Mouse (Mus musculus) layer of hippocampus, postnatal 36 days (tissue): ENCODE measurements at regions not wholly inside any gene's neighbourhood (a gene's known extent, or its start where the extent isn't known, plus 50 kb on each side); places are given as distances from the start of the nearest gene placed in this dataset.

Experiments
- DNase-seq, 2 experiments: peaks; one replicate each; pipeline ENCODE4 v3.0.0; 2022

- no peak for DNase-seq
Measured at GRCm38 (mm10) chr4:93935692-93936091, 600.4 kb upstream of the Tusc1 start.

- DNase-seq = no peak
Measured at GRCm38 (mm10) chr4:93927117-93927516, 591.8 kb upstream of the Tusc1 start.

- no peak for DNase-seq
Measured at GRCm38 (mm10) chr4:93924402-93924801, 589.1 kb upstream of the Tusc1 start.

GRCm38 (mm10) chr4:93886631-93887030 lies 551.3 kb upstream of the Tusc1 start:
- peak in 1 of 2 experiments; percentile 14 for DNase-seq

- DNase-seq = no peak
Measured at GRCm38 (mm10) chr4:93881318-93881717, 546.0 kb upstream of the Tusc1 start.

- DNase-seq = no peak
Measured at GRCm38 (mm10) chr4:93879351-93879872, 544.1 kb upstream of the Tusc1 start.

GRCm38 (mm10) chr4:93873271-93873670 lies 538.0 kb upstream of the Tusc1 start:
- no peak for DNase-seq

- DNase-seq = no peak
Measured at GRCm38 (mm10) chr4:93853451-93853850, 518.1 kb upstream of the Tusc1 start.

- no peak for DNase-seq
Measured at GRCm38 (mm10) chr4:93849178-93849577, 513.9 kb upstream of the Tusc1 start.

GRCm38 (mm10) chr4:93830701-93831100 lies 495.4 kb upstream of the Tusc1 start:
- no peak for DNase-seq

GRCm38 (mm10) chr4:93793104-93793503 lies 457.8 kb upstream of the Tusc1 start:
- DNase-seq = no peak

GRCm38 (mm10) chr4:93790157-93790556 lies 454.8 kb upstream of the Tusc1 start:
- no peak for DNase-seq

GRCm38 (mm10) chr4:93754497-93754896 lies 419.2 kb upstream of the Tusc1 start:
- DNase-seq = no peak

GRCm38 (mm10) chr4:93746326-93746725 lies 411.0 kb upstream of the Tusc1 start:
- no peak for DNase-seq

GRCm38 (mm10) chr4:93713711-93714110 lies 378.4 kb upstream of the Tusc1 start:
- no peak for DNase-seq

- DNase-seq = no peak
Measured at GRCm38 (mm10) chr4:93676403-93677039, 341.2 kb upstream of the Tusc1 start.

- DNase-seq = no peak
Measured at GRCm38 (mm10) chr4:93675739-93676402, 340.6 kb upstream of the Tusc1 start.

- DNase-seq = no peak
Measured at GRCm38 (mm10) chr4:93669050-93669449, 333.7 kb upstream of the Tusc1 start.

- DNase-seq = no peak
Measured at GRCm38 (mm10) chr4:93664293-93664692, 329.0 kb upstream of the Tusc1 start.

- no peak for DNase-seq
Measured at GRCm38 (mm10) chr4:93638207-93638606, 302.9 kb upstream of the Tusc1 start.

GRCm38 (mm10) chr4:93598474-93598873 lies 263.2 kb upstream of the Tusc1 start:
- DNase-seq = no peak

- no peak for DNase-seq
Measured at GRCm38 (mm10) chr4:93584328-93584727, 249.0 kb upstream of the Tusc1 start.

- no peak for DNase-seq
Measured at GRCm38 (mm10) chr4:93583670-93584303, 248.5 kb upstream of the Tusc1 start.

- no peak for DNase-seq
Measured at GRCm38 (mm10) chr4:93579343-93579742, 244.0 kb upstream of the Tusc1 start.
